Mouse (Mus musculus): ENCODE measurements around the gene 1520401A03Rik.

1520401A03Rik gene

DNA sequence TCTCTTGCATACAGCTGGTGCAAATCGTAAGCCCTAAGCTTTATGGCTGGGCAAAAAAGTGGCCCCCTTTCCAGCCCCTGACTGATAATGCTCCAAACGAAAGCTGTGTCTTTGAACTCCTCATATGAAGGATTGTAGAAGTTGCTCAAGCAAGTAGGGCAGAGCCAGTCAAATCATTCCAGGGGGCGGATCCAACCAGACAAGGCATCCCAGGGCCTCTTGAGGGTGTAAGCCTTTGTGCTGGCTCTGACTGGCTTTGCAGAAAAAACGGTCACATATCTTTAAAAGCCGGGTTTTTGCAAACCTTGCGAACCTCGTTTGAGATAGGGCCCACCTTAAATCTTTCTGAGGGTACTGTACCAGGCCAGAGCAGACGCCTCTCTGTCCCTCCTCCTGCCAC is 21.5 kb upstream of the 1520401A03Rik start:
- in situ Hi-C loops (cut with MboI): no loop called here

DNA sequence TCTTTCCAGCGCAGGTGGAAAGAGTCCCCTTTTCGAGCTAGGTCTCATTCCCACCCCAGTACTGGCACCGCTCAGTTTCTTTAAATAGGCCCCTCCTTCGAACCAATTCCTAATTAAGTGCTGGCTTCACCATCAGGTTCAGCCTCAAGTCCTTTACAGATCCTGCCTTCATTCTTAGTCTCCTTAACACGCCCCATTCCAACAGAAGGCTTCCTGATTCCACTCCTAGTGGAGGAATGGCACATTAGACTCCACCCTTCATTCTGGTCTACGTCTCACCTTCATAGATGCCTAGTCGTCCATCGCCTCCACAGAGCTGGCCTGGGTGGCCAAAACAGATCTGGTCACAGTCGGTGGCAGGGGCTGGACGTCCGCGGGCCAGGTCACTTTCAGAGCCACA is 20.4 kb upstream of the 1520401A03Rik start:
- in situ Hi-C loops (cut with MboI): no loop called here

DNA sequence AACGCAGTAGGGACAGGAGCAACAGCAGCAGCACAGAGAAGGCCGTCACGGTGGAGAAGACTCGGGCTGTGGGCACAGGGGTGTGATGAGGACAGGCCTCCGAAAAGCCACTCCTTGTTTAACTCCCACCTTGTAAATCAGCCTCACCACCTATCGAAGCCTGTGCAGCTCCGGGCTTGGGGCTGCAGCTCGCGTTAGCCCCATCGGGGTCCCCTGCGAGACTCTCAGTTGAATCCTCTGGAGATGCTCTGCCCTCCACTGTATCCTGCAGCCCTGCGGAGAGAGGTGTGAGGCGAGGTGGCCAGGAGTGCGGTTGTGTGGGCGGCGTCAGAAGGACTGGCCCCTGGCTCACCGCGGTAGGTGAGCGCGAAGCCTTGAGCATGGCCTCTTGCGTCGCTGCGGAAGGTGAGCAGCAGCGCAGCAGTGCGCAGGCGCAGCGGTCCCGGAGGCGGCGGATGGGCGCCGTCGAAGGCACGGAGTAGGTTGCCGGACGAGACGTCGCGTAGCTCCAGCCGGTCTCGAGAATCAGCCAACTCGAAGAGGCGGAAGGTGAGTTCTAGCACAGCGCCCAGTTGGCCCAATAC is 19.7 kb upstream of the 1520401A03Rik start:
- in situ Hi-C loops (cut with MboI): no loop called here

DNA sequence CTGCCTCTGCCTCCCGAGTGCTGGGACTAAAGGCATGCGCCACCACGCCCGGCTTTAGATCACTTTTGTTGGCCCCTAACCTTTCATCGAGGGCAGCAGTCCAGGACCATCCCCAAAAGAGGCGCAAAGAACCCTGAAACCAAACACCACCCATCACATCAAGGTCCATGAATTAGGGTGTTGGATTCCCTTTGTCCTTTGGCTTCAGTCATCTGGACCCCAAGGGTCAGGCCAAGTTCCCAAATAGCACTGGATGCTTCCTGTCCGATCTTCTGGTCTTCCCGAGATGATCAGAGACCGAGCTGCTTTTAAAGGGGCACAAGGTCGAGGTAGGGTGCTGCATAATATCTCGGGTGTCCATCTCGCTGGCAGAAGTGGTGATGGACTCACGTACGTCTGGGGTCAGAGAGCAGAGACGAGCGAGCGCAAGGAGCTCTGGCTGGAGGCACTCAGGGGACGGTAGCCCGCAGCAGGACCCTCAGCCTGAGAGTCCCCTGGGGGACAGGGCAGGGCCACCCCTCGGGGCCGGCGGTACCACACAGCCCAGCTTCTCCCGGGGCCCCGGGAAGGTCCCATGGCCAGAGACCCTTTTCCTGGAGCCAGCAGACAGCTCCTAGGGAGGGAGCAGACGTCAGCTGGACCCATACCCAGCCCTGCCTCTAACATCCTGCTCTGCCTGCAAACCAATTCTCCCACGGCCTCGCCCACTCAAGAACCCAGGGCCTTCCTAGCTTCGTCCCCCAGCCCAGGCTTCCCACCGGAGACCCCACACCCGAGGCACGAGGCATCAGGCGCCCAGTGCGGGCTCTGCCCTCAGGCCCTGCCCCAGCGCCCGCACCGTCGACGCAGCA is 19.0 kb upstream of the 1520401A03Rik start:
- in situ Hi-C loops (cut with MboI): no loop called here

DNA sequence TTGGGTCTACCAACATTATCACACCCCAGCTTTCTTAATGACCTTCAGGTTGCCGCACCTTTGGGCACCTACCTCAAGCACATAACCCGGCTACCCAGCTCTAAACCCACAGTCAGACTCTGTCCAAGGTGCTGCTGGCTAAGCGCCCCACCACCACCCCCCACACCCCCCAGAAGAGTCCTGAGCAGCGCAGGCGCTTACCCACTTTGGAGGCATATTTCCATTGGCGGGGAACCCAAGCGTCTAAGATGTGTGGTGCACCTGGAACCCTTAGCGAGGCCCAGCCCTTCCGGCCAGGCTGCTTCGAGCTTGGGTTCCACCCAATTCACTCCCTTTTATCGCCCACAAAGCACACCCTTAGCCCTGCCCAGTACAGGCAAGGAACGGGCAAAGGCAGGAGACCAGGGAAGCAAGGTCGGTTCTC is 18.0 kb upstream of the 1520401A03Rik start, which contains the start of gene Paqr4:
TSS of gene Paqr4 (minus strand) at position 270 of the 424 bp plus-strand sequence.
- in situ Hi-C loops (cut with MboI): no loop called here

DNA sequence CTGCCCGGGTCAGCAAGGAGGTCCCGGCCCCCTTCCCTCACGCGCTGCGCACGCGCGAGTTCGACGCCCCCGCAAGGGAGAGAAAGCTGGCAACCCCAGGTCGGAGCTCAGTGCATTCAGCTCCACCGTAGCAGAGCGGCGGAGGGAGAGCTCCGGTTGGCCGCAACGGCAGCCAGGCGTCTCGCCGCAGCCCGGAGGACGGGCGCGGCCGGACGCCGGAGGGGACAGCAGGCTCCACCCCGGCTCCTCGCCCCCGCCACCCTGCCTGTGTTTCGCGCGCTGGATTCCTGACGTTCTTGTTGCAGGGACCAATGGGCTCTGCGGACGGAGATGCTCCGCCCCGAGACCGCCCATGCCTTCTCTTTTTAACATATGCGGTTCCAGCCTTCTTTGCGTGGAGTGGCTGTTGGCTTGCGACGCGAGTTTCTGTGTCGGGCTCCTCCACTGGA is 17.6 kb upstream of the 1520401A03Rik start:
- in situ Hi-C loops (cut with MboI): no loop called here

DNA sequence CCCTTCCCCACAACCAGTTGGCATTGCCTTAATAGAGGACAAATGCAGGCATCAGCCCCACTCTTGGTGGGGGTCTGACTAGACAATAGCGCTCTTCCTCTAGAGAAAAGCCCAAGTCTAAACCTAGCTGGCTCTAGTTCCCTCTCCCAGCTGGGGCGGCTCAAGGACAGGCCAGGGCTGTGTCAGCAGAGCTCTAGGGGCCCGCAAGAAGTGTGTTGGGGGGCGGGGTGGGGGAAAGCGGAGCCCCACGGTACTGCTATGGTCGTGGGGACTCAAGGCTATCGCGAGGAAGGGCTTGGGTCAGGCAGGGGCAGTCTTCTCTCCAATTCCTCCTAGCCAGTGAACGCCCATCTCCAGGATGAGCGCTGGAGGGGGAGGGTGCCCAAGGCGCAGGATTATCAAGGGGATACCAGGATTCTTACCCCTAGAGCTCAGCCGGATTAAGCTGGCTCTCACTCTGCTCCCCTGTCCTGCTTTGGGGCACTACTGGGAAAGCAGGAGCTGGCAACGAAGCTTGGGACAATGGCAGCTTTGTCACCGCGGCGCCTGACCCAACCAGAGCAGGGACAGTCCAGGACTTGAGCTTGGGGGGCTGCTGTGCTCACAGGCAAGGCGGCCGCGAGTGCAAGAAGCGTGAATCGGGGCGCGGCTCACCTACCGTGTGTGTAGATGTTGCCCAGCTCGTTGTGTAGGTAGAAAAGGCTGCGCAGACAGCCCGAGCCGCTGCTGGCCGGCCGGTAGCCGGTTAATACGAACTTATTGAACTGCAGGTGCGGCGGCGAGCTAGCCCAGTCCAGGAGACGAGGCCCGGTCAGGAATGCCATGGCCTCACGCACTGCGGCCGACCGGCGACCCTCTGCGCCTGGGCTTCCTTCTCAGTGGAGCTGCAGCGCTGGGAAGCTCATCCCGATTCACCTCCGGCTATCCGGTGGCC is 16.9 kb upstream of the 1520401A03Rik start:
- in situ Hi-C loops (cut with MboI): no loop called here

DNA sequence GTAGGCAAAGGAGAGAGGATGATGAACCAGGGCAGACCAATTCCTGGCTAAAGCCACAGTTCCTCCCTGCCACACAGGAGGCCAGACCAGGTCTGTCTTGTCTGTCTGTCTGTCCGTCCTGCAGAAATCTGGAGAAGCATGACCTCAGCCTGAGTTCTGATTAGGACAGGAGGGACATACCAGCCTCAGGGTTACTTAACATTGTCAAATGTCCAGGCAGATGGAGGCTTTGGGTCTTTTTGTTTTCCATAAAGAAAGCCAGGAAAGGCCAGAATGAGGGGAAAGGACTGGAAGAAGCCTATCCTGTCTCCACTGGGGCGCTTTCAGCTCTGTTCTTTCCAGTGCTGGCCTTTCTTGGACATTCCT is 16.2 kb upstream of the 1520401A03Rik start:
- in situ Hi-C loops (cut with MboI): no loop called here

DNA sequence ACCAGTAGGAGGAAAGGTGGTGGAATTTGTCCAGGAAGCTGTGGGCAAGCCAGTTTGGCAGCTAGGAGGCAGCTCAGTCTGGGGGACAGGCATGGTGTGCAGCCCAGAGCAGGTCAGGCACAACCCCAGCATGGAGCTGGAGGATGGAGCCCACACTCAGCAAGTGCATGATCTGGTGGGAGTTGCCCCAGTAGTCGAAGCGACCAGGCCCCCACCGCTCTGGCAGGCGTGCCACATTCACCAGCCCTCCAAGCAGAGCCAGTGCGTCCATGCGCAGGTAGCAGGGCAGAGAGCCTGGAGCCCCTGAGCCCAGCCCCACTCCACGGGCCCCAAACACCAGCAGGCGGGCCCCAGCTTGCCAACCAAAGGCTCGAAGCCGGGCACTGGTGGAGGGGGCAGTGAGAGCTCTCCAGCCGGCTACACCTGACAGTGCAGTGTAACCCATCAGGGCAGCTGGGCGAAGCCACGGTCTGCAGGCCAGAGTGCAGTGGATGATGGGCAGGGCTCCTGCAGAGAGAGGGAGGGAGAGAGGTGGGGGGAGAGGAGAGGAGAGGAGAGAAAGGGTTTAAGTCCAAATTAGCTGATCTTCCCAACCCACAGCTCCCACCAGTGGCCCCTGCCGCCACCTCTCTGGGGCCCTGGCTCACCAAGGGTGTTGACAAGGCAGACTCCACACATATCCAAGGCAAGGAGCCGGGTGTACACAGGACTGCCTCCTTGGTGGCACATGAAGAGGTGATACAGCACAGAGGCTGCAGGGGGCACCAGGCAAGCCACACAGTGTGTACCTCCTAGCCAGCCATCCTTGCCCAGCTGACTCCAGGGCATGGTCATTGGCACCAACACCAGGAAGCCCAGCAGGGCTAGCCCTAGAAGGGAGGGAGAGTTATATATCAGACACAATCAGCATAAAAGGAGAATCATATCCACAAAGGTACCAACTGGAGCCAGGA is 15.2 kb upstream of the 1520401A03Rik start:
- in situ Hi-C loops (cut with MboI): no loop called here

DNA sequence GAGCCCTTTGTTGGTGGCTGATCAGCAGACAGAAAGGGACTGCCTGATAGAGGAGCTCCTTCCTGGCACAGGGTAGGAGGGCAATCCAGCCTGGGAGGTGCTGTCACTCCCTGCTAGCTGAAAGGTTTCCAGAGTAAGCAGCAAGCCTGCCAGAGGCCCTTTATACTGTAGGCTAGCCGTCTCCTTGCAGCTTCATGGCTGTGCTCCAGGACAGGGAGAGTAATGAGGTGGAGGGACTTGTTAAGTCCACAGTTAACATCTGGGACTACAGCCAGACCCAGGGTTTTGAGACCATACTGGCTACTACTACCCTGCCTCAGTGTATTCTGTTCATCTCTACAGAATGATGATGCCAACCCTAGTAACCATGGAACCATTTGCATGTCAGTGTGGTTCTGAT is 11.8 kb upstream of the 1520401A03Rik start:
- in situ Hi-C loops (cut with MboI): no loop called here

DNA sequence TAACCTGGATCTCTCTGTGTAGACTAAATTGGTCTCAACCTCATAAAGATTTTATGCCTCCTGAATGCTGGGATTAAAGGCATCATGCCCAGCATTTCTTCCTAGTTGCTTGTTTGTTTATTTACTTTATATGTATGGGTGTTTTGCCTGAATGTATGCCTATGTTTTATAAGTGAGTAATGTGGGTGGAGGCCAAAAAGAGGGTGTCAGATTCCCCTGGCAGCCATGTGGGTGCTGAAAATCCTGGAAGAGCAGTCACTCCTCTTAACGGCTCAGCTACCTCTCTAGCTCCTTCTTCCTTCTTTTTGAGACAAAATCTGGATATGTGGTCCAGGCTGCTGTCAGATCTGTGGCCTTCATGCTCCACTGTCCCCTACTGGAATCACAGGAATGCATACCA is 7.9 kb upstream of the 1520401A03Rik start:
- in situ Hi-C loops (cut with MboI): no loop called here

DNA sequence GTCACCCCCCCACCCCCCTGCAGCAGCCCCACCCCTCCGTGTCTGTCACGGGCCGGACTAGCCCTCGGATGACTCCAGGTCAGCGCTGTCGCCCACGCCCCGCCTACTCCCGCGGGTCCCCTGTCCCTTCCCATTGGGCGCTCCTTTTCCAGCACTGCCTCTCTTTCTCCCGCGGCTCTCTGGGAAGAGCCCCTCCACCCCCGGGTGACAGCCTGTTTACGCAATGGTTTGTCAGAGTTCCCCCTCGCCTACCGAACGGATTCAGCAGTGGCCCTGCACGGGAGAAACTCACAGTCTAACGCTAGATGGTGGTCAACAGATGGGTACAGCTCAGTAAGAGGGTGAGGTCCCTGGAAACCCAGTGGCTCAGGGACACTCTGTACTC is 4.2 kb upstream of the 1520401A03Rik start:
- in situ Hi-C loops (cut with MboI): no loop called here

DNA sequence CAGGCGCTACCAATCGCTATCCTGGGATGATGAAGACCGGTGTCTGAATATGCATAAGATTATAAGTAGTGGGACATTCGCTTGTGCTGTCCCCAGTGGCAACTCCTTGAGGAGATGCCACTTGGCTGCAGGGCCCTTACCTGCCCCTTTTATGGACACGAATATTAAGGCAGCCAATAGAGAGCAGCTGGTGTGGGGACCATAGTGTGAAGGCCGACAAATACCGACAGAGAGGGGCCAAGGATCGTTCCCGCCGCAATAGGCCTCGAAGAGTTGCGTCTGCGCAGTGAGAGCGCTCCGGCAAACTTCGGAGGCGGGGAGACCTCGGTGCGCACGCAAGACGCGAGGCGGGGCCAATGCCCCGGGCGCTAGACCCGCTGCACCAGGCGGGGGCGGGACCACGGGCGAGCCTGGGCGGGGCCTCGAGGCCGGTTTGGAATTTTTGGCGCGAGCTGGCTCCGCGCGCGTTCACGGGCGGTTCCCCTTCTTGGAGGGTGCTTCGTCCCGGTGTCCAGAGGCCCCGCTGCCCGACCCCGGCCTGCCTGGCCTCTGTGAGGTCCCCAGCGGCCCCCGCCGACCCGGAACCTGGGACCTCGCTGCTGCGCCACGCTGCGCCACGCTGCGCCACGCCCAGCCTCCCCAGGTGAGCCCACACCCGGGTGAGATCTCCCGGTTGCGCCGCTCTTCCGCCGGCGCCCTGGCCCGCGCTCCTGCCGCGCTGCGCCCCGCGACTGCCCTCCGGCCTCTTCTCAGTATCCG is 3.6 kb upstream of the 1520401A03Rik start, which contains the start of gene Pkmyt1:
TSS of gene Pkmyt1 (plus strand) at position 338 of the 759 bp plus-strand sequence.
- in situ Hi-C loops (cut with MboI): no loop called here

DNA sequence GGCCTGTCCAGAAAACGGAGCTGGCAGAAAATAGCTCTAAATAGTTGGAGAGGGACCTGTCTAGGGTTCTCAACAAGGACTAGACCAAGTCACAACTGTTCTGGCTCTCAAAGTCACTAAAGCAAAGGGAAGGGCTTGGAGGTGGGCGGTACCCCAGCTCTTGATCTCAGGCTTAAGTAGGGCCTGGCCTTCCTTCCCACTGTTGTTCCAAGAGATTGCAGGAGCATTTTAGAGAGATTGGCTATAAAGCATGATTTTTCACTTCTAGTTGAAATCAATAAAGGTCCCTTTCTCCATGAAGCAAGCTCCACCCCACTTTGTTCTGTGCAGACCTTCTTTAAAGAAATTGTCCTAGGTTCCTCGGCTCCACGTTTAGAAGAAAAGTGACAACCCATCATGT is 2.9 kb upstream of the 1520401A03Rik start:
- in situ Hi-C loops (cut with MboI): no loop called here

DNA sequence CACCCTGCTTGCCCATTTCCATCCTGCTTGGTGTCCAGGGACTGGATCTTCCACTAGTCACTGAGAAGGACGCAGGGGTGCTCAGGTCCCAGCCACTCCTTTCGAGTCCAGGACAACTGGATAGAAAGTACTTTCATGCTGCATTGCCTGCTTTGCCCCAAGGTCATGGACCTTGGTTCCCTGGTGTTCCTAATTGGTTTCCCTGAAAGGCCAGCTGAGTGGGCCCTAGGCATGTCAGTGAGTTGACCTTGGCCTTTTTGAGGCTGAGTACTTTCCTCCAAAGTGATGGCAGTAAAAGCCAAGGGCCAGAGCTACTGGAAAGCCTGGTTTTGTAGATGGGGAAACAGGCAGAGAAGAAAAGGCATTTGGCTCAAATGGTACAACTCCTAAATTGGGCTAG is 697 bp downstream of the 1520401A03Rik start:
- in situ Hi-C loops (cut with MboI): no loop called here

DNA sequence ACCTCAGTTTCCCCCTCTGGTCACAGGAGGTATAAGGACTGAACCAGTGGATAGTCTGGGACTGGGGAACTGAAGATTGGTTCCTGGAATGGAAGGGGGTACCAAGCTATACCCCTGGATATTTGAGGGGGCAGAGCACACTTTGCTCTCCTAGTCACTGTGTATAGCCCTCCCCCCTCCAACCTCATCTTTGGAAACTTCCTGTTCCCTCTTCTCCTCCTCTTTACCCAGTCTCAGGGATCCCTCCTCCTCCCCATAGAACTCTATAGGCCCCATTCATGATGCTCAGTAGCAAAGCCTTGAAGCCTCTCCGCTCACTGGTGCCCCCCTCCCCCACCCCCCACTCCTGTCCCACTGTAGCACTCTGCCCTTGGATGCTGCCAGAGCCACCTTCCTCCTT is 3.1 kb downstream of the 1520401A03Rik start:
- in situ Hi-C loops (cut with MboI): loop anchor here (5.0 kb wide), 1 partner anchor 52 kb away; no protein-coding TSS in a partner anchor

DNA sequence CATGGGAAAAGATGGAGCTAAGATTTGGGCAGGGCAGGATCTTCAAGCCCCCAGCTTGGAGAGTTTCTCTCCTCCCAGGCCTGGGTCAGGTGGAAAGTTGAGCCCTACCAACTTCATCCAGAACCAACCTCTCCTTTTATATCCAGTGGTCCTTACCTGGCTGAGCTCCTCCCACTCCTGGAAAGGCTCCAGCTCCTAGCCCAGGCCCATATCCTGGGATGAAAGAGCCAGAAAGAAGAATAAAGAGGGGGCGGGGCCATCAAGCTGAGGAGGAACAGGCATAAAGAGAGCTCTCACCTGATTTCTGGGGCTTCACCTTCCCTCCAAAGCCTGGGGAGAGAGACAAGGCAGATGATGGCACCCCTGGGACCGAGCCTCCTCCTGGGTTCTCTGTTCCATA is 5.6 kb downstream of the 1520401A03Rik start:
- in situ Hi-C loops (cut with MboI): loop anchor here (5.0 kb wide), 1 partner anchor 50 kb away; no protein-coding TSS in a partner anchor

DNA sequence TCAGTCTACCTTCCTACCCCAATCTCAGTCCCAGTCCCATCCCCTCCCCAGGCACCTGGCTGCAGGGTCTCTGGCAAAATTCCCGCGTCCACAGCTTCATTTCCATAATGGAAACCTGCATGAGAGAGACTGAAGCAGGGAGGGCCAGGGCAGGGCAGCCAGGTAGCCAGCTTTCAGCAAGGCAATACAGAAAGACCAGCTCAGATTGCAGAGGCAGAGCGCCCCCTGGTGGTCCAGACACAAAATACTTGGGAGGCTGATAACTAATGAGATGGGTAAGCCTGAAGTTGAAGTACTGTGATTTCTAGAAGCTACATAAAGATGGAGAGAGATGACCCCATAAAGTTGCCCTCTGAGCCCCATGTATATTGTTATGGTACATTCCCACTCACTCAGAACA is 16.4 kb downstream of the 1520401A03Rik start:
- in situ Hi-C loops (cut with MboI): no loop called here

DNA sequence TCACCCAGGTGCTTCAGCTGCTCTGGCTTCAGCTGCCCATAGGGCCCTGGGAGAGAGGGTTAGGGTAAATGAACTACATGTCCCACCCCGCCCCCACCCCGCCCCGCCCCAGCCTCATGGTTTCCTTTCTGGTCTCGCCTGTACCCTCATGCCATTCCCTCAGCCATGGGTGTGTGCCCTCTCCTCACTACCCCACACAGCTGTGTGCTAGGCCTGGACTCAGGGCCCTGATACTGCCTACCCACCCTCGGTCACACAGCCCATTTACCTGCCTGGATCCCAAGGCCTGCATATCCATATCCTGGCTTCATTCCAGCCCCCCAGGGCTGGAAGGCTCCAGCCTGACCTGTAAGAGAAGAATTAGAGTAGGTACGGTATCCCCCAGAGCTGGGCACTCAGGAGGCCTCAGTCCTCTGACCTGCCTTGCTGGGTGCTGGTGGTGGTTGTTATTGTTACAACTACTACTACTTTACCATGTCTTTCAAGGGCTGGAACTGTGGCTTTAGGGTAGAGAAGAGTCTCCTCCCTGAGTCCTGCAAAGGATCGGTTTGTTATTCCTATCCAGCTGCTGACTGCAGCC is 17.0 kb downstream of the 1520401A03Rik start:
- in situ Hi-C loops (cut with MboI): no loop called here

DNA sequence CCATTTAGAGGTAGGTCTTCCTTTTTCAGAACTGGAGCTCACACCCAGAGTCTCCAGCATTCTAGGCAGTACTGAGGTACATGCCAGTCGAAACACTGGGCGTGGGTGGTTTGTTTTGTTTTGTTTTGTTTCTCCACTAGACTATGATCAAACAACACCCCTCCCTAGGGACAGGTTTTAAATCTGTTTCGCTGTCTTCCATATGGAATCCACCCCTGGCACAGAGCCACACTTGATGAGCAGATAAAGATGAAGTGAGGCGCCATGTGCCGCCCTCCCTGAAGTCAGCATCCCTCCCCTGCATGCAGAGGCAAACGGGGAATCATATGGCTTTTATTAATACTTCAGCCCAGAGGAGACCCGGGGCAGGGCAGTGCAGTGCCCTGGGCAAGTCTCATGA is 17.8 kb downstream of the 1520401A03Rik start:
- in situ Hi-C loops (cut with MboI): no loop called here
